Mouse (Mus musculus) cerebellum, adult 11 months (tissue): ENCODE data around the gene Rpl9-ps6.
A peak's percentile ranks its signal among the peaks of the same experiment; 100 is the strongest.

Experiments used
- DNase-seq: peaks from one replicate; pipeline ENCODE4 v3.0.0; 2022

Rpl9-ps6 gene

DNA sequence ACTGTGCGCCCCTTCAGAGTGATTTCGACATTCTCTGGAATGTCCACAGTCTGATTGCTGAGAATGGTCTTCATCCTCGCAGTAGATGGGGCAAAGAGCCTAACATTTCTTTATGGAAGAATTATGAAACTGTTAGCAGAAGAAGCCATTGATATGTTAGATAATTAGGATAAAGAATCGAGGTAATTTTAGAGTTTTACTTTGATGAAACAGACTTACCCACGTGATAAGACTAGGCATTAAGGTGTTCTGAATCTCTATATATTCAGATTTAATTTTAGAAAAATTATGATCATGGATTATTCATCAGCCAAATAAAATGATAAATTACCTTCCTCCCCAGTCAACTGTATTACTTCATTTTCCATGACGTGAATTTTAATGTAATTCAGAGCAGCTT lies at the start of gene Rpl9-ps6:
Gene Rpl9-ps6 (minus strand): TSS at position 101 of the 400 bp plus-strand sequence.
- no peak for DNase-seq

DNA sequence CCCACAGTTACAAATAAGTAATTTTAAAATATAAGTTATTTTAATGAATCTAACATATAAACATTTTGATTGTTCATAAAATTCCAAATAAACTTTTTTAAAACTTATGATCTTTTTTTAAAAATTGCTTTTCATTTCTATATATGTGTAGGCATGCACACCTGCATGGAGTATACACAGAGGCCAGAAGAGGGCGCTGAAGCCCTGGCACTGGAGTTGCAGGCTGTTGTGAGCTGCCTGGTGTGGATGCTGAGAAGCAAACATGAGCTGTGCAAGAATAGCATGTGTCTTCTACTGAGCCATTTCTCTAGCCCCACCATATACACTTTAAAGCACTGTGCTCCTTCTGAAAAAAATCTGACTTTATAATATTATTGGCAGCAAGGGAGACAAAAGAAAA lies 46.1 kb upstream of the Rpl9-ps6 start:
- DNase-seq: no peak

DNA sequence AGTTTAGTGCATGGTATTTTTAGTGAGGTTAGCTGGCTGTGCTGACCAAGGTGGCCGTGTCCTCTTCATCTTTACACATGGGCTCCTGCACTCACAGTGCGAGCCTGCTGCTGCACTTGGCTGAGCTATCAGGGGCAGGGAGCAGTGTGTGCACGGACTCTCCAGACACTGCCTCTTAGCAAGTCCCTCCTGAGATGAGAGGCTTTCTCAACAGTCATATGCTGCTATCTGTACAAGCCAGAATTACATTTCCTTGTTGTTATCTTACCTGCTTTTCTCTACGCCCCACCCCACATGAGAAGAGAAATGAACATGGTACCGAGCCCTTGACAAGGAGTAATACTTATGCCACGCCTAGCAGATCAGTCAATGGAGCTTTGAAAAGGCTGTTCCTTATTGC lies 44.6 kb upstream of the Rpl9-ps6 start:
- DNase-seq: no peak

DNA sequence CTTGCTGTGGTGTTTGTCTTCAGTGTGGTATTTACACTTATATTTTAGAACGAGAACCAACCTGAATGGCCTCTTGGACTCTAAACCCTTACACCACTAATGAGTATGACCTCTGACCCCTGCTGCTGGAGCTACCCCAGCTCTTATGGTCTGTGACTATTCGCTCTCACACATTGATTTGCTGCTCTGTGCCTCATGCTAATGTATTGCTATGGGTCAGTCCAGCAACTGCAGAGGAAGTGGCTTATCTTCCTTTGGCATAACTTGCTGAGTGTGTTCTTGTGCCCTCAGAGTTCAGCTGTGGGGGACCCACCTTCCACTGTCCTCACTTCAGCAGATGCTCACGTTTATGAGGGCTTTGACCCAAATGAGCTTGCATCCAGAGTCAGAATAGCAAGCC lies 43.9 kb upstream of the Rpl9-ps6 start:
- no peak for DNase-seq

DNA sequence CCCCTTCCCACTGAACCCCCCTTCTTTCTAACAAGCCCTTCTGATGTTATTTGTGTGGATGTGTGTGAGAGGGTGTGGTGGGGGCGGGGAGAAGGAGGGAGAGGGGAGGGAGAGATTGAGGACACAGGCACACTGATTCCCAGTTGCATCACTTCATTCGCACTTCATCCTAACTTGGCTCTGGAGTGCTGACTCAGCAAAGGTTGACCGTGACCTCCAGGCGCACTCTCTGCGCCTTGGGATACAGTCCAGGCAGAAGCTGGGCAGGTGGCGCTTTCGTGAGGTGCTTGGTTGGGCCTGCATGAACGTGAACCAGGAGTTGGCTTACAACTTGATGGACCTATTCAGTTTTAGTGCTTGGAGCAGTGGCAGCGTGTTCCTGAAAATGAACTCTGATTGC lies 41.1 kb upstream of the Rpl9-ps6 start:
- no peak for DNase-seq

DNA sequence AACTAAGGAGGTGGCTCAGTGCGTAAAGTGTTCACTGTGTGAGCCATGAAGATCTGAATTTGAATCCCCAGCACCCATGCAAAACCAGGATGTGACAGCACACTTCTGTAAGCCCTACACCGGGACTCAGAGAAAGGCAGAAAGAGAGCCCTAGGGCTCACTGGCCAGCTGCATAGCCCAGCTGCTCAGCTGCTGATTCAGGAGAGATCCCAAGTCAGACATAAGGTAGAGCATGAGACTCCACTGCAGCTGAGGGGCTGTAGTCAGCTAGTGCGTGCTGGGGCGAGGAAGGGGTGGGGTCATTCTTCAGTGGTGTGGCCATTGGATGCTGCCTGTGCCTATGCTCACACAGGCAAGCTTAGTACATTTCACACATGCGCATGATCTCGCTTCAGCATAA lies 40.7 kb upstream of the Rpl9-ps6 start:
- no peak for DNase-seq

DNA sequence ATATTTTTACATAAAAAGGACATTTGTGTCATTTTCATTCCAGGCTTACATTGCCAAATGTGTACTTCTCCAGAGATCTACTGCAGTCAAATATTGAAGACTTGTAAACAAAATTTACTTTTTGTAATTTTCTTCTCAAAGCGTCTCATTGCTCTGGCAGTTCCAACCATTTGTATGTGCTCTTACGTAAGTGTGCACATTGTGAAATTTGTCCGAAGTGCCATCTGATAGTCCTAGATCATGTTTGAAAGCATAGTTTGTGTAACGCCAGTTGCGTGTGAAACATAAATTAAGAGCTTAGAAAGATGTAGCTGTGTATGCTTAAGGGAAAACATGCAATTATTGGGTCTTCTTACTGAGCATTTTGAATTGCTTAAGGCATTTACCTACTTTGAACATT lies 40.1 kb upstream of the Rpl9-ps6 start:
- DNase-seq: no peak

DNA sequence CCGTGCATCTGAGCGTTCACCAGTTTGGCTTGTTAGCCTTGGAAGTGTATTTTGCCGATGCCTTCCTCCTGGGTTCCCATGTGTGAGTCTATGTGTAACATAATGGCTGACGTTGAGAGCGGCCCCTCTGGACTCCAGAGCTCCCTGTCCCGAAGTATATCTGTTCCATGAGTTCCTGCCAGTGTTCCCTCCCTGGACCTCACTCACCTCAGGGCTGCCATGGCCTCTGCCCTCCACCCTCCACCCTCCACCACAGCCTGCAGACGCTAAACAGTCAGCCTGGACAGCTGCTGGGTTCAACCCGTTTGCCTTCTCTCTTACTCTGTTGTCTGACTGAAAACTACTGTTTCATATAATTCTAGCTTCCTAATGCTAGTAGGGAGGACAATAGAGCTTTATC lies 39.7 kb upstream of the Rpl9-ps6 start:
- no peak for DNase-seq

DNA sequence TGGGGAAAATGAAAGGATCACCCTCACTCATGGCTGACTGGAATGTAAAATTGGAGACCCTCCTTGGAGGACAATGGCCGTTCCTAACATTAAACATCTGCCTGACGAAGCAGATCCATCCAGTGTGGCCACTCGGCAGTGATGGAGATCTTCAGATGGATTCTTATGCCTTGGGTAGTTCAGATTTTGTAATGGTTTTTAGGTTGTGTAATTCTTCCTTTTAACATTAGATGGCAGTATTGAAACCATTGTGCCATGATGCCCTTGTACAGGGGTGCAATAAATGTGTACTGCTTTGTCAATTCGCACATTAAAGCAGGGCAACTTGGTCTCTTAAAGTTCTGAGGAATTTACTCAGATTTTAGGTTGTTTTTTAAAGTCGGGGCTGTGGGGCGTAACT lies 35.0 kb upstream of the Rpl9-ps6 start:
- no peak for DNase-seq

DNA sequence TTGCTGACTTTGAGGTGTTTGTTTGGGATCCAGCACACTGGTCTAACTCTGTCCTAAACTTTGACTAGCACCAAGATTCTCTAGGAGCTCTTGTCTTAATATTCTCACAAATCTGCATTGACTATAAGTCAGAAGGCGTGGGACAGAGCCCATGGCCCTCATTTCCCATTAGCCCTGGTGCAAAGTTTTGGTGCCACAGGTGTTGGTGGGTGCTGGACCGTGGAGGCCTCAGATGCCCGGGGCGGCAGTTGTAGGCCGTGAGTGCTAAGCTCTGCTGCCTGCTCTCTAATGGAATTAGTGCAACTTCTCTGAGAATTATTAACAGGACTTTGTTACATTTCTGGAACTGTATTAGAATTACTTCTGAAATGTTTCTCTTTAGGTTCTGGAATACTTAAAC lies 31.6 kb upstream of the Rpl9-ps6 start:
- DNase-seq: no peak

DNA sequence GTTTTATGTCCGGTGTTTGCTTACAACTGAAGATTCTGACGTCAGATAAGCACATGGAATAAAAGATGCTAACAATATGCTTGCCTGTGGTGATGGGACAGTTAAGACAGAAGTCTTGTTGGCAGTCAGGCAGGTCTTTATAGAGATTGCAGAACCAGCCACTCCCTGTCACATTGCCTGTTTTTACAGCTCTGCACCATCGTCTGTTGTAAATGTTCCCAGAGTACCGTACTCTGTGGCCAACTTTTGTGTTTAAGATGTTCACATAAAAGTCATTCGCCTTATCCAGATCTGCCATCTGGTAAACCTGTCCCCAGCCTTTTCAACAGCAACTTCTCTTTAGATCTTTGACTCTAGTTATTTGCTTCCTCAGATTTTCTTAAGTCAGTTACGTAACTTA lies 31.0 kb upstream of the Rpl9-ps6 start:
- DNase-seq: no peak

DNA sequence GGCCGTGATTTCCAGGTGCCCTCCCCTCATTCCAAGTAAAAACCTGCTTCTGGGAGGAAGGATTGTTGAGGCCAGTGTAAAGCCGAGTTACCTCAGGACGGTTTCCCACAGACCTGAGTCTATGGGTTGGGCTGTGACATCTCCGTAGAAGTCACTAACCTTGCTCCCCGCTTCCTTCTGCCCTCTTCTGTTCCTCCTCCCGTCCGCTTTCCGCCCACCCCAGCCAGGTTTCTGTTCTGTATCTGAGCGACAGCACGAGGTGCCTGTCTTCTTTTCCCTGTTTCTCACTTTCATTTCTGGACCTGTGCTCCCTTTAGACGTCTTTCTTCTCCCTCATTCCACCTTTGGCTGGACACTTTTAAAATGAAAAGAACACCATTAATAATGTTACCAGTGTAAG lies 28.7 kb upstream of the Rpl9-ps6 start:
- no peak for DNase-seq

DNA sequence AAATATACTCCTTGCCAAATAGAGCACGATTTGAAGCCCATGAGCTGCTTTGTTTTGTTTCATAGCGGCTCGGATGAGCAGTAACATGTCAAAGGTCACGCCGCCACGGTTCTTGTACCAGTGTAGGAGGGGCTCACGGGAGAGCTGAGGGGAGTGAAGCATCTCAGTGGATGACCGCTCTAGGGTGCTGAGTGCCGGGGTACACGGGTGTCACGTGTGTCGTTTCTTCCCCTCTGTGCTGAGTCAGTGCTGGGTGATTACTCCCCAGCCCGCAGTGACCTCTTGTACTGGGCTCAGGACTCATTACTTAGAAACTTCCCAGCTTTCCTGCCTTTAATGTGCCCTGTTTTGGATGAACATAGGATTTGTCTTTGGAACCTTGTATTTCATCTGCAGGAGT lies 28.2 kb upstream of the Rpl9-ps6 start:
- no peak for DNase-seq

DNA sequence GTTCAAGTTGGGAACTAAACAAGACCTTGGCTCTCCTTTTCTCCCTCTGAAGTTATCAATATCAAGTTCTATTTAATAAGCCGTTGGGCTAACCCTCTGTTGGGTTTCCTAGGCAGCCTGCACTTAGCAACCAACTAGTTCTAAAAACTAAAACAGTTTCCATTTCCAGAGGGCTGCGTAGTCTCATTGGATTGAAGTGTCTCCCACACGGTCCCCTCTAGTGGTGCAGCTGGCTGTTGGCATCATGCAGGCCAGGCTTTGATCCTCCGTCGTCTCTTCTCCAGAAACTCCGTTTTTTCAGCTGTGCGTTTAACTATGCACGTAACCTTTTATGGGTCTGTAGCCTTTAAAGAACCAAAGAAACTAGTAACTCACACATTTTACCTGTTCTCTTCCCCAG lies 27.1 kb upstream of the Rpl9-ps6 start:
- DNase-seq: no peak

DNA sequence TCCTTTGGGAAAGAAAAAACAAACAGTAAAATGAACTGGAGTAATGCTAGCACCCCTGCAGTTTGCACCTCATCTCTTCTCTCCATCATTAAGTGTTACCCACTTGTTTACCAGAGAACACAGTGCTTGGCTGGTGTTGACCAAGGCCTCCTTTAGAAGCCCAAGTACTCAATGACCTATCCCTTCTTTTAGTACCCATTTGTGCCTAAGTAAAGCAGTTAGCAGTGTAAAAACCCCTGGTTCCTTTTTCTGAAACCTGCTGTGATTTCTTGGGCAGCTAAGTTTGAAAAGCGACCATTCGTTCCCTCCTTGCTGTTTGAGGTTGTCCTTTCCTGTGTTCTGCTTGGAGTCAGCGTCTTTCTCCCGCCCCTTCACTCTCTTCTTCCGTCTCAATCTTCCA lies 26.6 kb upstream of the Rpl9-ps6 start:
- DNase-seq: no peak

DNA sequence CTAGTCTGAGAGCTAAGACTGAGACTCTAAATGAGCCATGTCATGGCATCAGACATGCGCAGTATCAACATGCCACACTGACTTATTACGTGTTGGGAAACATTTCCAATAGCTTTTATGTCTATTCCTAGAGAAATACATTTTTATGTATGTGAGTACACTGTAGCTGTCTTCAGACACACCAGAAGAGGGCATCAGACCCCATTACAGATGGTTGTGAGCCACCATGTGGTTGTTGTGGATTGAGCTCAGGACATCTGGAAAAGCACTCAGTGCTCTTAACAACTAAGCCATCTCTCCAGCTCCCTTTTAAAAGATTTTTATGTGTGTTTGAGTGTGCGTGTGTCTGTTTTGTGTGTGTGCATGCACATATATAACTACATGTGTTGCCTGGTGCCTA lies 26.0 kb upstream of the Rpl9-ps6 start:
- DNase-seq: no peak

DNA sequence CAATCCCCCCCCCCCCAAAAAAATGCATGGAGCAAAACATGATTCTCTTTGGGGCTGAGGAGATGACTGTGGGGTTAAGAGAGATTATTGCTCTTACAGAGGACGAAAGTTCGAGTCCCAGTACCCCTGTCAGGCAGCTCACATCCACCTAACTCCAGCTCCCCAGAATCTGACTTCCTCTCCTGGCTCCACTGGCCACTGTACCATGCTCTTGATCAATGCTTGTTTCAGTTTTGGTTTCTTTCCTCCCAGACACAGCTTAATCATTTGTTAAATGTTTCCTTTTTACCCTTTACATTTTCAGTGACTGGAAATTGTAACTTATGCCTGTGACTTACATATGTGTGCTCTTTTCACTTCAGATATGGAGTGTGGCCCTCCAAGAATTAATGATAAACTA lies 24.6 kb upstream of the Rpl9-ps6 start:
- DNase-seq: no peak

DNA sequence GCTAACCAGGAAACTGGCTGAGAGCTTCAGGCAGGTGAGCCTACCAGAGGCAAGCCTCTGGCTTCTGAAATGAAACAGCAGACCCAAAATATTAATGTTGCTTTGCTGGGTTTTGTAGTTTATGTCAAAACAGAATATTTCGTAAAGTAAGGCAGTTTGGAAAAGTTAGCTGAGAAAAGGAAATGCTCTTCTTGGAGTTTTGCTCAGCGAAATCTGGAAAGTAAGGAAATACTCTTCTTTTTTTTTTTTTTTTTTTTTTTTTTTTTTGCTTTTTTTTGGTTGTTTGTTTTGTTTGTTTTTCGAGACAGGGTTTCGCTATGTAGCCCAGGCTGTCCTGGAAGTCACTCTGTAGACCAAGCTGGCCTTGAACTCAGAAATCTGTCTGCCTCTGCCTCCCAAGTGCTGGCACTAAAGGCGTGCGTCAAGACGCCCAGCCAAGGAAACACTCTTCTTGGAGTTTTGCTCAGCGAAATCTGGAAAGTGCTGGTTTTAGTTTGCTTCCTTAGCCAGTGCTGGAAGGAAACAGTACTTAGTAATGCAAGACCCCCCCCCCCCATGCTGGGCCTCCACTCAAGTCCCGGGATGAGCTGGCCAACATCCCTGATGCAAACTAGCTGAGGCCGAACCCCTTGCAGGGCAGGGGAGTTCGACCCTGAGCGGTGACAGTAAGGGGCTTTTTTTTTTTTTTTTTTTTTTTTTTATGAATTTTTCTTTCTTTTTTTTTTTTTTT lies 23.0 kb upstream of the Rpl9-ps6 start:
- DNase-seq: no peak

DNA sequence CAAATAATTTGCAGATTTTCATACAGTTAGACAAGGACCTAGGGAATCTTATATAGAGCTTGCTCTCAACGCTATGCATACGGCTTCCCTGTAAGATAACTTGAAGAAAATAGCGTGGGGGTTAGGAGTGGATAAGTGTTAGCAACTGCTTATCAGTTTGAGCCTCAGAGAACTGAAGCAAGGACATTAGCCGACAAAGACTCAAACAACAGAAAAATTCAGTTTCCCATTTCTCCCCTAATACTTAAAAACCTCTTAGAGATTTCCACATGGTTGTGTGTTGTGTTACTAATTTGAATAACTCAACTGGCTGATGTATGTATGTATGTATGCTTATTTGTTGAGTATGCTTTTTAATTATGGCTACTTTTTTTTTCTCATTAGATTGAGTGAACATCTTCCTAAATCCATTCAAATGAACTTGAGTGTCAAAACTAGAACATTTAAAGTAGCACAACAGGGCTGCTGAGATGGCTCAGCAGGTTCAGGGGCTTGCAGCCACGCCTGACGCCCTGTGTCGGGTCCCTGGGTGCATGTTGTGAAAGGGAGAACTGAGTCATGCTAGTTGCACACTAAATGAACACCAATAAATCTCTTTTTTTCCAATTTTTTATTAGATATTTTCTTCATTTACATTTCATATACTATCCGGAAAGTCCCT lies 21.3 kb upstream of the Rpl9-ps6 start:
- DNase-seq: no peak

DNA sequence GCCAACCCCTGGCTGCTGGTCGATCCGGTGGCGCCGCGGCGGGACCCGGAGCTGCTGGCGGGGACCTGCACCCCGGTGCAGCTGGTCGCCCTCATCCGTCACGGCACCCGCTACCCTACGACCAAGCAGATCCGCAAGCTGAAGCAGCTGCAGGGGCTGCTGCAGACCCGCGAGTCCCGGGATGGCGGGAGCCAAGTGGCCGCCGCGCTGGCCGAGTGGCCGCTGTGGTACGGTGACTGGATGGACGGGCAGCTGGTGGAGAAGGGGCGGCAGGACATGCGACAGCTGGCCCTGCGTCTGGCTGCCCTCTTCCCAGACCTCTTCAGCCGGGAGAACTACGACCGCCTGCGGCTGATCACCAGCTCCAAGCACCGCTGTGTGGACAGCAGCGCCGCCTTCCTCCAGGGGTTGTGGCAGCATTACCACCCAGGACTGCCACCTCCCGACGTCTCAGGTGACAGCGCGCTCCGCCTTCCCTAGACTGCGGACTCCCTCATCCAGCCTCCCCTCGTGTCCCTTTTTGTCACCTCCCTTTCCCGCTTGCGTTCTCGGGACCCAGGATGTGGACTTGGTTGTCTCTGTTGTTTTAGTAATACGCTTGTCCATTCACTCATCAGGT lies 19.8 kb upstream of the Rpl9-ps6 start:
- peak; percentile 43 for DNase-seq

DNA sequence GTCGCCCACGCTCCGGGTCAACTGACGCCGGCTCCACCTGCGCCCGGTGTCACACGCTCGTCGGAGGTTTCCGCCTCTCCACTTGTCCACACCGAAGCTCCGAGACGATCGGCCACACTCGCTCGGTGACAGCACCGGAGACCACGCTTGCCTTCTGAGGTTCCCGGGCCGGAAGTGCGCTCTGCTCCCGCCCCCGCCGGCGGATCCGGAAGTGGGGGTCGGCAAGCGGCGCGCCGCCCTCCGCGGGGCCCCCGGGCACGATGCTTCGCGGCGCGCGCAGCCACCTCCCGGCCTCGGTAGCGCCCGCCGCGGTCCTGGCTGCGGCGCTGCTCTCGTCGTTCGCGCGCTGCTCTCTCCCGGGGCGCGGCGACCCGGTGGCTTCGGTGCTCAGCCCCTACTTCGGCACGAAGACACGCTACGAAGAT lies 19.3 kb upstream of the Rpl9-ps6 start, which contains the start of gene Minpp1:
Gene Minpp1 (plus strand): TSS at position 89 of the 425 bp plus-strand sequence.
- DNase-seq: peak; percentile 73

DNA sequence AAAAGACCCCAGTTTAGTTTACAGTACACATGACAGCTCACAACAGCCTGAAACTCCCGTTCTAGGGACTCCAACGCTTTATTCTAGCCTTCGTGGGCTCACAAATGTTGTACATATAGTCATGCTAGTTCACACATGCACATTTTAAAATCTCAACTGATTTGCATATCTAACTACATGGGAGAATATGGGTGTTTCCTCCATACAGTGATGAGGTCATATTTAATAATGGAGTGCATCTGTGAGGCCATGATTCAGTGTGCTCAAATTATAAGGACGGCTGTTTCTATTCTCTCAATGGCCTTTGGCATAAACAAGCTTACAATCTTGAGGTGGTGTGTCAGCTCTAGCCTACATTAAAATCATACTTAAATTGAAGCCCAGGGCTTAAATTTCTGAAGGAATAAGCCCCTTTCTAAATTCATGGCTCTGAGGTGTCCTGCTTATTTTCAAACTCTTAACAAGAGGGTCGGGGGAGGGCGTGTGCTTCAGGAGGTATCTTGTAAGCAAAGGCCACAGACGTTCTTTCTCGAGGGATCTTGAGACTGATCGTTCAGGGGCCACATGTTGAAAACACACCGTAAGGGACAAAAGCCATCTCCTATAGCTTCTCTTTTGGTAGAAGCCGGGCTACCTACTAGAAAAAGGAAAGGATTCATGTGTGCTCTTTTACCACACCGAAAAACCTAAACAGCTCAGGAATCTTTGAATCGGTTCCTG lies 18.7 kb upstream of the Rpl9-ps6 start:
- DNase-seq: no peak

DNA sequence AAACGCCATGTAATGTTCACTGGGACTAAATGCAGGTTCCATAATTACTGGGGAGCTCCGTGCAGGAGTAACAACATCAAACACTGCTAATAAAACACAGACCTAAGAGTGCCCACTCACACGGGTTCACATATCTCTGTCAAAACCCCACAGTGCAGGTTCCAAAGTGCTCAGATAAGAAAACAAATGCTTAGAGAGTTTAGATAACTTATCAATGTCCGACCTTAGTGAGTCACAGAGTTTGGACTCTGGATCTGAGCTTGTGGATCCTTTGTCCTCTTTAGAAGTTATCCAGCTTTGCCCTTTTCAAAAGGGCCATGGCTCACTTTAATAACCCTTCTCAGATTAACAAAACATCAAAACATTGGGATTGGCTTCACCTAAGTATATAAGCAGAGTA lies 15.1 kb upstream of the Rpl9-ps6 start:
- DNase-seq: no peak
